Mouse (Mus musculus) ES-Bruce4 (cell line): ENCODE measurements around the gene Crebzf.

Experiments used
- CTCF ChIP-seq: IDR thresholded peaks from one replicate; pipeline ENCODE4 v1.8.1; 2011; ENCODE audit warnings: low read depth, low read length
- EP300 ChIP-seq: IDR thresholded peaks from 2 replicates; pipeline ENCODE4 v1.6.1; 2011; ENCODE audit warnings: low read depth, low read length; ENCODE audit not compliant: insufficient read depth

GRCm38 (mm10) chr7:90475793-90476312 lies 33.3 kb downstream of the Crebzf start, which contains the start of gene Tmem126b:
- no peak for TF ChIP-seq CTCF
- TF ChIP-seq EP300, result 0 out of 2 replicates have a peak, but pooled peaks have one; percentile 27
